Comparison of ENCODE assay signal across 35 mouse cellular contexts in the genomic region with DNA sequence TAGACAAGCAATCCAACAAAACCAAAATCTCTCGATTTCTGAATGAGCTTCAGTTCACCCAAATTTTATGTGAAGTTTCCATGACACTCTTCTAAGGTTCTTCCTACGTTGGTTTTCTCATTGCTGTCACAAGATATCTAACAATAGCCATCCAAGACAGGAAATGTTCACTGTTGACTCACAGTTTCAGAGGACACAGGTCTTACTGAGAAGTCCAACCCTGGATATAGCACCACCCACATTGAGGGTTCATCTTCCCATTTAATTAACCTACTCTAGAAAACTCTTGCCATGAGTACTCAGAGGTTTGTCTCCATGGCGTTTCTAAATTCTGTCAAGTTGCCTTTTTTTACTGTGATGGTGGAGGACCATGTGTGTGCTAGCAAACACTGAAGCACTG.
"Had no signal": no experiment of that assay in that cellular context is flagged by ENCODE, and none has a peak within 500 bp of the region (broad histone marks: within the 10 kb centered on the region; RNA-seq: fewer than 3 reads in every experiment).

No protein-coding gene starts in this region.

- DNase-seq: heart, postnatal 10 days; heart, postnatal 14 days; heart, postnatal 36 days; heart, postnatal 4 days; kidney, adult 11 months; kidney, adult 18-20 months; kidney, adult 2 months; kidney, adult 8-10 months; kidney, adult 9 months; kidney, postnatal 10 days; kidney, postnatal 14 days; kidney, postnatal 25 days; kidney, postnatal 36 days; kidney, postnatal 4 days; layer of hippocampus, adult 9-11 months; layer of hippocampus, postnatal 36 days had no signal

- H3K27me3 ChIP-seq: heart, embryonic 12.5 days; heart, embryonic 13.5 days; heart, embryonic 15.5 days; hindbrain, embryonic 12.5 days; hindbrain, embryonic 13.5 days; hindbrain, embryonic 15.5 days; intestine, embryonic 15.5 days; kidney, embryonic 15.5 days had no signal

- H3K9ac ChIP-seq: heart, embryonic 12.5 days; heart, embryonic 13.5 days; heart, embryonic 15.5 days; hindbrain, embryonic 12.5 days; hindbrain, embryonic 13.5 days; hindbrain, embryonic 14.5 days; hindbrain, embryonic 15.5 days; intestine, embryonic 15.5 days; kidney, embryonic 15.5 days had no signal

- H3K4me1 ChIP-seq: heart, embryonic 10.5 days; heart, embryonic 12.5 days; heart, embryonic 13.5 days; heart, embryonic 15.5 days; hindbrain, embryonic 10.5 days; hindbrain, embryonic 12.5 days; hindbrain, embryonic 13.5 days; hindbrain, embryonic 15.5 days; intestine, embryonic 15.5 days; kidney, embryonic 15.5 days had no signal

- H3K27ac ChIP-seq: heart, embryonic 10.5 days; heart, embryonic 13.5 days; heart, embryonic 15.5 days; hindbrain, embryonic 10.5 days; hindbrain, embryonic 12.5 days; hindbrain, embryonic 13.5 days; hindbrain, embryonic 14.5 days; hindbrain, embryonic 15.5 days; hindbrain, postnatal 0 days; intestine, embryonic 15.5 days; kidney, embryonic 15.5 days; kidney, postnatal 0 days; layer of hippocampus, adult 2 months had no signal

- H3K4me2 ChIP-seq: heart, embryonic 11.5 days; heart, embryonic 12.5 days; heart, embryonic 13.5 days; heart, embryonic 15.5 days; hindbrain, embryonic 12.5 days; hindbrain, embryonic 13.5 days; hindbrain, embryonic 14.5 days; hindbrain, embryonic 15.5 days; intestine, embryonic 15.5 days; kidney, embryonic 15.5 days had no signal

- H3K9me3 ChIP-seq: heart, embryonic 10.5 days; heart, embryonic 12.5 days; heart, embryonic 13.5 days; heart, embryonic 15.5 days; hindbrain, embryonic 10.5 days; hindbrain, embryonic 12.5 days; hindbrain, embryonic 13.5 days; hindbrain, embryonic 15.5 days; intestine, embryonic 15.5 days; kidney, embryonic 15.5 days had no signal

- H3K4me3 ChIP-seq: heart, embryonic 10.5 days; heart, embryonic 12.5 days; heart, embryonic 13.5 days; heart, embryonic 15.5 days; hindbrain, embryonic 10.5 days; hindbrain, embryonic 12.5 days; hindbrain, embryonic 13.5 days; hindbrain, embryonic 15.5 days; intestine, embryonic 15.5 days; kidney, embryonic 15.5 days; layer of hippocampus, adult 2 months had no signal

- ATAC-seq: hindbrain, embryonic 16.5 days; hindbrain, postnatal 0 days; inflammation-experienced regulatory T-cells, adult 6 months; intestine, embryonic 15.5 days; intestine, embryonic 16.5 days; intestine, postnatal 0 days had no signal

- H3K36me3 ChIP-seq: heart, embryonic 10.5 days; heart, embryonic 12.5 days; heart, embryonic 13.5 days; heart, embryonic 15.5 days; hindbrain, embryonic 10.5 days; hindbrain, embryonic 12.5 days; intestine, embryonic 15.5 days; kidney, embryonic 15.5 days had no signal
